Mouse (Mus musculus) MEL (cell line): ENCODE measurements around the gene Prmt1.

Experiments used
- EP300 ChIP-seq, 2 experiments: IDR thresholded peaks; 2 replicates each; pipeline ENCODE4 v1.6.1; 2011; ENCODE audit warnings: improper control_type of control experiment in 2 of 2, low read length in 2 of 2, low read depth in 1 of 2, mild to moderate bottlenecking in 1 of 2
- HCFC1 ChIP-seq: IDR thresholded peaks from 2 replicates; pipeline ENCODE4 v1.6.1; 2012; ENCODE audit warnings: low read depth, mild to moderate bottlenecking, inconsistent platforms, low read length, improper control_type of control experiment, moderate library complexity
- POLR2A ChIP-seq, 2 experiments: IDR thresholded peaks; 2 replicates each; pipeline ENCODE4 v1.6.1; 2011 to 2012; ENCODE audit warnings: low read length in 2 of 2, mild to moderate bottlenecking in 2 of 2, control low read depth in 1 of 2, improper control_type of control experiment in 1 of 2, low read depth in 1 of 2, moderate library complexity in 1 of 2; ENCODE audit not compliant: control insufficient read depth in 1 of 2, insufficient read depth in 1 of 2, poor library complexity in 1 of 2
- POLR2AphosphoS5 ChIP-seq: IDR thresholded peaks from 2 replicates; pipeline ENCODE4 v1.6.1; 2012; ENCODE audit warnings: low read depth, borderline replicate concordance, mild to moderate bottlenecking, inconsistent platforms, low read length, moderate library complexity, mixed read lengths
- RAD21 ChIP-seq: IDR thresholded peaks from 2 replicates; pipeline ENCODE4 v1.6.1; 2011; ENCODE audit warnings: mild to moderate bottlenecking, low read depth, low read length, improper control_type of control experiment
- RCOR1 ChIP-seq: IDR thresholded peaks from 2 replicates; pipeline ENCODE4 v1.6.1; 2012; ENCODE audit warnings: low read depth, mild to moderate bottlenecking, inconsistent platforms, low read length, improper control_type of control experiment
- SIN3A ChIP-seq: IDR thresholded peaks from 2 replicates; pipeline ENCODE4 v1.6.1; 2012; ENCODE audit warnings: low read length, improper control_type of control experiment, inconsistent platforms
- UBTF ChIP-seq: IDR thresholded peaks from 2 replicates; pipeline ENCODE4 v1.6.1; 2012; ENCODE audit warnings: low read depth, mild to moderate bottlenecking, inconsistent platforms, low read length, improper control_type of control experiment, moderate library complexity, borderline replicate concordance; ENCODE audit not compliant: insufficient read depth
- ZC3H11A ChIP-seq: IDR thresholded peaks from 2 replicates; pipeline ENCODE4 v1.6.1; 2012; ENCODE audit warnings: low read depth, mild to moderate bottlenecking, inconsistent platforms, low read length, improper control_type of control experiment

- no peak for TF ChIP-seq ZC3H11A
- no peak for TF ChIP-seq EP300 (IDR thresholded peaks at IDR 0.05; ENCODE audit: low read depth in 1 of 2, low read length in 2 of 2)
- TF ChIP-seq RCOR1, result no peak
- no peak for TF ChIP-seq HCFC1
- TF ChIP-seq UBTF, result no peak
- no peak for TF ChIP-seq POLR2AphosphoS5
- no peak for TF ChIP-seq POLR2A (IDR thresholded peaks at IDR 0.05; ENCODE audit: control insufficient read depth in 1 of 2, insufficient read depth in 1 of 2, low read depth in 1 of 2, low read length in 2 of 2, poor library complexity in 1 of 2)
- no peak for TF ChIP-seq RAD21
- no peak for TF ChIP-seq SIN3A
These were observed 32.1 kb downstream of the Prmt1 start for GRCm38 (mm10) chr7:44954091-44954885.
